Mouse (Mus musculus): ENCODE measurements around the gene Camk2n1.

The Camk2n1 gene

GRCm38 (mm10) chr4:138464667-138465353 is 10.7 kb downstream of the Camk2n1 start:
- CTCF ChIA-PET = interaction anchor here (0.6 kb wide), 1 partner anchor 513 kb away, joined by 4 read pairs; no protein-coding TSS in a partner anchor

- CTCF ChIA-PET = no interaction called here
Measured at GRCm38 (mm10) chr4:138465446-138465845, 11.3 kb downstream of the Camk2n1 start.

DNA sequence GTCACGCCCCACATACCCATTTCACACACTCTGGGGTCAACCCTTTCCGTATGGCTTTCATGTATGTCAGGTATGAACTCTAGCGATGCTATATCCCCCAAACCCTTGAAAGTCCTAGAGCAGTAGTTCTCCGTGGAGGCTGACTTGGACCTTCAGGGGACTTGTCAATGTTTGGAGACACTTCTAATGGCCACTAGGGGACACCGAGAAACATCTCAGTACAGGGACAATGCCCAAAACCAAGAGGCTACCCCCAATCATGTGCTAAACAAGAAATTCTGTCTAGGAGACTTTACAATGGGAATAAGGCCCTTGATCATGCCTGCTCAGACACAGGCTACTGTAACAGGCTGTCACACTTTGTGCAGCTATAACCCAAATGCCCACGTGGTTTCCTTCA is 12.6 kb downstream of the Camk2n1 start:
- CTCF ChIA-PET = no interaction called here

DNA sequence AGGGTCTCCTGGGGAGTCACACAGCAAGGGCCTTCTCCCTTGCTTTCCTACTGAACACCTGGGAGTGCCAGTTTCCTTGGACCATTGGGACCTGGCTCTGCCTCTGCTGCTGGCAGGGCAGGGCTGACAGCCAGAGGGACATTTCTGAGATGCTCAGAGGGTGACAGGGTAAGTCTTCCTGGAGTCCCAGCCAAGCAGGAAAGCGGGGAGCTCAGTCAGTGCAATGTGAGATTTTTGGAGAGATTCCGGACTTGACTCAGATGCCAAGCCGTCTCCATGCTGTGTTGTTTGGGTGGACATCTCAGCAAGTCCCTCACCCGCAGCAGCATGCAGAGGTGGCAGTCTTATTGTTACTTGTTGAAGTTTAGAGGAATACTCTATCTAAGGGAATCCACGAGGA is 13.3 kb downstream of the Camk2n1 start:
- CTCF ChIA-PET = interaction anchor here (0.5 kb wide), 1 partner anchor 476 kb away, joined by 3 read pairs; no protein-coding TSS in a partner anchor

GRCm38 (mm10) chr4:138469080-138469479 is 15.0 kb downstream of the Camk2n1 start:
- CTCF ChIA-PET = no interaction called here

GRCm38 (mm10) chr4:138471241-138471640 is 17.1 kb downstream of the Camk2n1 start:
- CTCF ChIA-PET = no interaction called here

- CTCF ChIA-PET = no interaction called here
Measured at GRCm38 (mm10) chr4:138479595-138479994, 25.5 kb downstream of the Camk2n1 start.

GRCm38 (mm10) chr4:138480962-138481361 is 26.8 kb downstream of the Camk2n1 start:
- CTCF ChIA-PET = no interaction called here

DNA sequence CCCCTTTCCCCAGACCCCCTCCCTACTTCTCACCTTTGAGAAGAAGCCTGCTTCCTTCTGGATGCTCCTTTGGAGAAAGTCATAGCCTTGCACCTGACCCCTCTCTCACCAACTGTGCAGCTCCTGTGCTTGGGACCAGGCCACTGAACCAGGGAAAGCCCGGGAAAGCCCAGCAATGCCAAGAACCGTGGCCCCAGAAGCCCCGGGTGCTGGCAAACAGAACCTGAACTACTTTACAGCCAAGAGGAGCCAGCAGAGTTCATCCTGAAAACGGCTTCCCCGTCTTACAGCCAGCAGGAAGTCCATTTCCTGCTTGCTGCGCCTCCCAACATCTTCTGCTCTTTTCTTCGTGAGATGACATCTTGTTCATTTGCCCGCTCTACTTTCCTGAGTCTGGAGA is 28.6 kb downstream of the Camk2n1 start:
- CTCF ChIA-PET = interaction anchor here (0.7 kb wide), 1 partner anchor 25 kb away, joined by 4 read pairs; no protein-coding TSS in a partner anchor

GRCm38 (mm10) chr4:138488241-138488640 is 34.1 kb downstream of the Camk2n1 start:
- CTCF ChIA-PET = no interaction called here

DNA sequence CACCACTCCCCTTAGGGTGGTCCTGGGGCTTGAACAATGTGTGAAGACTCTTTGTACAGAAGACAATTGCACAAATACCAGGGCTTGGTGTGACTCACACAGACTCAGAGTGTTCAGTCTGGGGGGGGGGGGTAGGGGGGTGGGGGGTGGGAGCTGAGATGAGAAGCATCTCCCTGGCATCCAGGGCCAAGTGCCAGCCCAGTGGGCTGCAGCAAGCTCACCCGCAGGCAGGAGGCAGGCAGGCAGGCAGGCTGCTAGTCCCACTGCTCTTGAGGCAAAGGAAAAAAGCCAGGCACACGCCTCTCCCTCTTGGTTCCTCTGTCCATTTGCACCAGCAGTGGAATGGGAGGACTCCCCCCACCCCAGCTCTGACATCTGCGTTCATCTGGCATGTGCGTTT is 37.0 kb downstream of the Camk2n1 start:
- CTCF ChIA-PET = no interaction called here

- CTCF ChIA-PET = no interaction called here
Measured at GRCm38 (mm10) chr4:138493161-138494001, 39.3 kb downstream of the Camk2n1 start.

DNA sequence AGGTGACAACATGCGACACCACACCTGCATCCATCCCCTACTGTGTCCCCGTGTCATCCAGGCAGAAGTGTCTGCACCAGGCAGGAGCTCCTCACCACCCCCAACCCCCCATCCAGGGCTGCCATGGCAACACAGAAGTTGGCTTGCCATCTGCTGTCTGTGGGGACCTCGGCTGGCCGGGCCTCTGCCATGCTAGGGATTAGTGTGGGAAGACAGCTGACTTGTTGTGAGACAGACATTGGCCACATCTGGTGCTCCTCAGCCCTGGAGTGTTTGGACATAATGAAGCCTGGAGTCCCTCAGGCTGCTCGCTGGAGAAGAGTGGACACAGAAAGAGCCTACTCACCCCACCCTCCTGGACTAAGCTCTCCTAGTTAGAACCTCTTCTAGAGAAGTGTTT is 40.8 kb downstream of the Camk2n1 start:
- CTCF ChIA-PET = interaction anchor here (1.0 kb wide), 1 partner anchor 36 kb away, joined by 10 read pairs; no protein-coding TSS in a partner anchor

DNA sequence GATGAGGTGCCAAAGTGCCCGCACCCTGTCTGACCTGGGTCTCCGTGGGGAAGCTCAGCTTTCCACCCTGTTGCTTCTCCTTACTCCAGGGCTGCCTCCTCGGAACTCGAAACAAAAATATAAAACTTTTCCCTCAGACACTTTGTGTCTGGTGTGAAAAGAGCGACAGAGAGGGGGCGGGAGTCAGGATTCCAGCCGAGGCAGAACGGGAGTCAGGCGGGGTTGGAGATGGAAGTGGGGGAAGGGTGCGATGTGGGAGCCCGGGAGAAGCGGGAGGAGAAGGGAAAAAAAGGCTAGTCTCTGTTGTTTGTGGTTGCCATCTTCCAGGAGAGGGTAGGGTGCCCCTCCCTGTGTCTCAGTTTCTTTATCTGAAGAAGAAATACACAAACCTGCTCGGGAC is 41.7 kb downstream of the Camk2n1 start:
- CTCF ChIA-PET = interaction anchor here (1.0 kb wide), 1 partner anchor 37 kb away, joined by 10 read pairs; no protein-coding TSS in a partner anchor

DNA sequence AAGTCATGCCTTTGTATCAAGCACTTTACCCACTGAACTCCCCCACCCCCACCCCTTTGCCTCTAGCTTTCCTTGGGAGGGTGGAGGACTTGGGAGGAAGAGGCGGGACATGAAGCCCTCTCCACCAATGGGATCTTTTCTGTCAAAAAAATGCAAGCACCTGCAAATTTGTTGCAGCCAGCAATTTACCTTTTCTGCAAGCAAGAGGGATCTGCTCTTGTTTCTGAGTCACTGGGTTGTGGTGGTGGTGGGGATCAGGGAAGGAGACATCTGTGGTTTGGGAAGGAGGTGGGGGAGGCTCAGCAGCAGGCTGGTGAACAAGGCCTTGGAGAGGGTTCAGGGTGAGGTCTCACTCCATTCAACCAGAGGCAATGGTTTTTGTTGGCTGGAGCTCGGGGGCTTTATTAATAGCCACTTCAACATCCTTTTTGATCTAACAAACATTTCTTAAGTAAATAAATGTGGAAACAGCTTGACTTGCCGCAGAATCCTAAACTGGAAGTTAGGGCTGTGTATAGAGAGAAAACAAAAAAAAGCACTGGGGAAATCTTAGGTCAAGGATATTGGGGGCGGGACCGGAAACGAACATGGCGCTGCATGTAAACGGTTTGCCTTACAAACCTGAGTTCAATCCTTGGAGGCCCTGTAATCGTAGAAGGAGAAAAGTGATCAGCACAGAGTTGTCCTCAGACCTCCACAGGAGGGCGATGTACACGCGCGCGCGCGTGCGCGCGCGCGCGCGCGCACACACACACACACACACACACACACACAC is 42.8 kb downstream of the Camk2n1 start:
- CTCF ChIA-PET = no interaction called here

- CTCF ChIA-PET = interaction anchor here (0.7 kb wide), 1 partner anchor 695 kb away, joined by 3 read pairs; no protein-coding TSS in a partner anchor
Measured at GRCm38 (mm10) chr4:138499856-138500645, 45.9 kb downstream of the Camk2n1 start.

GRCm38 (mm10) chr4:138501048-138501447 is 46.9 kb downstream of the Camk2n1 start:
- CTCF ChIA-PET = no interaction called here

DNA sequence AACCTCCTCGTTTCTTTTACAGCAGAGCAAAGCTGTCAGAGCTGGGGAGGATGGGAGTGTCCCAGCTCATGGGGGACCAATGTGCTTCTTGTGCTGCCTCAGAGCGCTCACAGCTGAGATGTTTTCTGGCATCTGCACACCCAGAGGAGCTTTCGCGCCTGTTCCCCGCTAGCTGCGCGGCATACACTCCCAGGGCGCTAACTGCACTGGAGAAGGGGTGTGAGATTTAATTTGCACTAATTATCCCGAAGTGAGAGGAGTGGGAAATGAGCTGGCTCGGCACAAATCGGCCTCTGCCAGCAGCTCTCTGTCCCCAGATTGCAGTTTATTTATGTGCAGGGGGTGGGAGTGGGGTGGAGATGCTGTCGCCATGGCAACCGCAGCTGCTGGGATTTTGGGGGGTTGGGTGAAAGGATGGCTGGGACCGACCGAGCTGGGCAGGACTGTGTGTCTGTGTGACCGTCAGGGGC is 50.6 kb downstream of the Camk2n1 start:
- CTCF ChIA-PET = interaction anchor here (0.8 kb wide), 1 partner anchor 105 kb away, joined by 4 read pairs; no protein-coding TSS in a partner anchor

DNA sequence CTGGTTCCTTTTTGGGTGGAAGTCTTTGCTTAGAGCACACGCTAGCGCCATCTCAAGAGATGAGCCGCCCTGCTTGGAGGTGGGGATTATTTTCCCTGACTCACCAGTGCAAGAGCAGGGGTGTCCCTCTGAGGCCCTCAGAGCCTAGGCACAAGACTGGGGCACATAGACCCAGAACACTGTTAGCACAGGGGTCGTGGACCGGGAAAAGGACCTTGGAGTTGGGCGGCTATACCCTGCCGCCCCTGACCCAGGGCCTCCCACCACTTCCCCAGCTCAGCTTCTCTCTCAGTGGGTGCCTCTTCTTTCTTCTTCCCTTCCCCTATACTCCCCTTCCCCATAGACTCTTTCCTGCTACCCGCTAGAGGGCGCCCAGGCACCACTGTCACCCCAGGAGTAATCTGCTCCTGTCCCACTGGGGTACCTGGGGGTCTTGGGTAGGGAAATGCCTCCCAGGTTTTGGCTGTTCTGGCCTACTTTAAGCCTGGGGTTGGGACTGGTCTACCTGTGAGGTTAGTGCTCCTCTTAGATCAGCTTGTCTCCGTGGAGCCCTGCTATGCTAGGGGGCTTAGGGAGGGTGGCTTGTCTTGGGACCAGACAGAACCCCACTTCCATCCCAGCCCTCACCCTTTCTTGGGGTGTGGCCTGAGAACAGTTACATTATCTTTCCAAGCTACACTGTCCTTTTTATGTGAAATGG is 51.2 kb downstream of the Camk2n1 start:
- CTCF ChIA-PET = no interaction called here

GRCm38 (mm10) chr4:138507903-138508302 is 53.8 kb downstream of the Camk2n1 start:
- CTCF ChIA-PET = no interaction called here

All from spleen, embryonic (tissue).